Mouse (Mus musculus): ENCODE data around the gene Rsrp1. TPM values are rescaled to one million over a fixed set of nuclear protein-coding genes. Genes with fewer than 3 reads are reported as not detected.

Gene Rsrp1
- total RNA-seq, 2 experiments from 2014 or later: 257 to 680 TPM

- no peak for ATAC-seq (ENCODE audit: poor library complexity, severe bottlenecking)
Observed at GRCm38 (mm10) chr4:134921703-134922102, 1.7 kb upstream of the Rsrp1 start.

GRCm38 (mm10) chr4:134922111-134922924 is 1.1 kb upstream of the Rsrp1 start:
- ATAC-seq (ENCODE audit: poor library complexity, severe bottlenecking): no peak

GRCm38 (mm10) chr4:134922925-134923244 is 507 bp upstream of the Rsrp1 start:
- ATAC-seq (ENCODE audit: poor library complexity, severe bottlenecking): no peak

- peak; percentile 55 for ATAC-seq (ENCODE audit: poor library complexity, severe bottlenecking)
Observed at GRCm38 (mm10) chr4:134924019-134924741, 788 bp downstream of the Rsrp1 start.

GRCm38 (mm10) chr4:134925206-134925605 is 1.8 kb downstream of the Rsrp1 start:
- no peak for ATAC-seq (ENCODE audit: poor library complexity, severe bottlenecking)

- ATAC-seq (ENCODE audit: poor library complexity, severe bottlenecking): no peak
Observed at GRCm38 (mm10) chr4:134927815-134928463, 4.5 kb downstream of the Rsrp1 start.

- no peak for ATAC-seq (ENCODE audit: poor library complexity, severe bottlenecking)
Observed at GRCm38 (mm10) chr4:134928464-134928836, 5.1 kb downstream of the Rsrp1 start.

- ATAC-seq (ENCODE audit: poor library complexity, severe bottlenecking): no peak
Observed at GRCm38 (mm10) chr4:134929536-134929935, 6.1 kb downstream of the Rsrp1 start.

GRCm38 (mm10) chr4:134930190-134930589 is 6.8 kb downstream of the Rsrp1 start:
- ATAC-seq (ENCODE audit: poor library complexity, severe bottlenecking): no peak

GRCm38 (mm10) chr4:134930684-134931481 is 7.5 kb downstream of the Rsrp1 start, which contains the start of gene Syf2:
TSS of gene Syf2 (plus strand) at chr4:134930898.
- ATAC-seq (ENCODE audit: poor library complexity, severe bottlenecking): peak; percentile 84

- ATAC-seq (ENCODE audit: poor library complexity, severe bottlenecking): no peak
Observed at GRCm38 (mm10) chr4:134937240-134938176, 14.1 kb downstream of the Rsrp1 start.

- ATAC-seq (ENCODE audit: poor library complexity, severe bottlenecking): no peak
Observed at GRCm38 (mm10) chr4:134939900-134940299, 16.5 kb downstream of the Rsrp1 start.

GRCm38 (mm10) chr4:134943758-134944538 is 20.6 kb downstream of the Rsrp1 start:
- ATAC-seq (ENCODE audit: poor library complexity, severe bottlenecking): no peak

- ATAC-seq (ENCODE audit: poor library complexity, severe bottlenecking): peak; percentile 82
Observed at GRCm38 (mm10) chr4:134946024-134946744, 22.8 kb downstream of the Rsrp1 start.

GRCm38 (mm10) chr4:134950518-134951091 is 27.2 kb downstream of the Rsrp1 start:
- ATAC-seq (ENCODE audit: poor library complexity, severe bottlenecking): peak; percentile 37

- ATAC-seq (ENCODE audit: poor library complexity, severe bottlenecking): no peak
Observed at GRCm38 (mm10) chr4:134954461-134954860, 31.1 kb downstream of the Rsrp1 start.

GRCm38 (mm10) chr4:134955196-134955595 is 31.8 kb downstream of the Rsrp1 start:
- no peak for ATAC-seq (ENCODE audit: poor library complexity, severe bottlenecking)

GRCm38 (mm10) chr4:134955845-134956244 is 32.5 kb downstream of the Rsrp1 start:
- no peak for ATAC-seq (ENCODE audit: poor library complexity, severe bottlenecking)
